Mouse (Mus musculus) forebrain, embryonic 16.5 days (tissue): Measurements from ENCODE around the gene Gm11111. TPM values are rescaled to one million over a fixed set of nuclear protein-coding genes. Genes with fewer than 3 reads are reported as not detected.

Experiments used
- ATAC-seq: fragments of 200-750 bp; cut with Nextera tagmentation; 2 replicates; pipeline ENCODE4 v1.8.0; 2017; ENCODE audit warnings: mild to moderate bottlenecking, moderate library complexity
- H3K27ac ChIP-seq: fragments of 300-500 bp; sonication (generic); 2 replicates; pipeline ENCODE4 v1.5.1; 2014; ENCODE audit warnings: low read length, control low read depth
- H3K27me3 ChIP-seq: fragments of 300-500 bp; sonication (generic); replicated peaks from 2 replicates; pipeline ENCODE4 v1.6.1; 2014; ENCODE audit warnings: low read length; ENCODE audit not compliant: control insufficient read depth, insufficient read depth
- H3K36me3 ChIP-seq: fragments of 300-500 bp; sonication (generic); 2 replicates; pipeline ENCODE4 v1.6.1; 2014; ENCODE audit not compliant: control insufficient read depth, insufficient read depth
- H3K4me1 ChIP-seq: fragments of 300-500 bp; sonication (generic); replicated peaks from 2 replicates; pipeline ENCODE4 v1.6.1; 2014; ENCODE audit warnings: low read length; ENCODE audit not compliant: control insufficient read depth, insufficient read depth
- H3K4me2 ChIP-seq: fragments of 300-500 bp; sonication (generic); 2 replicates; pipeline ENCODE4 v1.6.1; 2014; ENCODE audit warnings: mild to moderate bottlenecking, low read length, control low read depth
- H3K4me3 ChIP-seq: fragments of 300-500 bp; sonication (generic); replicated peaks from 2 replicates; pipeline ENCODE4 v1.5.1; 2014; ENCODE audit warnings: mild to moderate bottlenecking, low read length, control low read depth
- H3K9ac ChIP-seq: fragments of 300-500 bp; sonication (generic); replicated peaks from 2 replicates; pipeline ENCODE4 v1.6.1; 2014; ENCODE audit warnings: low read depth, low read length, control low read depth
- H3K9me3 ChIP-seq: fragments of 300-500 bp; sonication (generic); 2 replicates; pipeline ENCODE4 v1.6.1; 2016; ENCODE audit warnings: low read length; ENCODE audit not compliant: control insufficient read depth
- WGBS: fragments of 180-500 bp; shearing (Covaris S2); extraction: QIAGEN DNeasy Blood & Tissue Kit; methylation state at CpG from one replicate; pipeline ENCODE4 v1.1.7; 2014; 5-methylcytosine and 5-hydroxymethylcytosine counted together
- polyA plus RNA-seq: library from polyadenylated mRNA; unstranded; fragments of >200 nt; fragmentation: Nextera tagmentation; extraction: Ambion mirVana; gene quantifications from 2 replicates; pipeline ENCODE4 v1.2.1, GENCODE M21; 2015

The Gm11111 gene
- polyA plus RNA-seq, result not detected in 2 replicates

- no peaks in the 10 kb centered on the region for H3K9me3 ChIP-seq
- no peak within 1 kb of the TSS for H3K27ac ChIP-seq
- H3K27me3 ChIP-seq, result no peaks in the 10 kb centered on the region
- no peaks in the 10 kb centered on the region for H3K4me1 ChIP-seq
- no peak within 1 kb of the TSS for H3K4me3 ChIP-seq
- no peaks in the 10 kb centered on the region for H3K36me3 ChIP-seq
- ATAC-seq, result no peak
- H3K4me2 ChIP-seq, result no peak within 1 kb of the TSS
- no peak within 1 kb of the TSS for H3K9ac ChIP-seq
Observed at GRCm38 (mm10) chr5:98552395-98552794, at the start of gene Gm11111. Gm11111 (plus strand) TSS chr5:98552695.

- ATAC-seq, result no peak
- no peak overlapping the region for H3K4me3 ChIP-seq
- no peaks in the 10 kb centered on the region for H3K9me3 ChIP-seq
- 91% methylated on average over 7 of the region's 7 CpGs for WGBS
- no peak overlapping the region for H3K4me2 ChIP-seq
- H3K36me3 ChIP-seq, result no peaks in the 10 kb centered on the region
- no peak overlapping the region for H3K27ac ChIP-seq
- H3K9ac ChIP-seq, result no peak overlapping the region
- H3K4me1 ChIP-seq, result no peaks in the 10 kb centered on the region
- H3K27me3 ChIP-seq, result no peaks in the 10 kb centered on the region
Observed at GRCm38 (mm10) chr5:98516214-98516613, 36.3 kb upstream of the Gm11111 start.

GRCm38 (mm10) chr5:98520118-98520517, 32.4 kb upstream of the Gm11111 start:
- WGBS, result 86% methylated on average over 2 of the region's 2 CpGs
- H3K27me3 ChIP-seq, result no peaks in the 10 kb centered on the region

GRCm38 (mm10) chr5:98522270-98522977, 30.1 kb upstream of the Gm11111 start:
- H3K27ac ChIP-seq, result no peak overlapping the region
- WGBS, result 94% methylated on average over 7 of the region's 7 CpGs
- no peak for ATAC-seq
- H3K9ac ChIP-seq, result no peak overlapping the region
- no peaks in the 10 kb centered on the region for H3K27me3 ChIP-seq
- H3K36me3 ChIP-seq, result no peaks in the 10 kb centered on the region
- no peak overlapping the region for H3K4me2 ChIP-seq
- H3K9me3 ChIP-seq, result no peaks in the 10 kb centered on the region
- H3K4me3 ChIP-seq, result no peak overlapping the region
- H3K4me1 ChIP-seq, result no peaks in the 10 kb centered on the region

More at GRCm38 (mm10) chr5:98520118-98520517, 32.4 kb upstream of the Gm11111 start:
- Histone ChIP-seq H3K36me3 (no peaks in the 10 kb centered on the region), H3K4me3 (no peak overlapping the region), H3K4me2 (no peak overlapping the region), H3K27ac (no peak overlapping the region), H3K4me1 (no peaks in the 10 kb centered on the region), H3K9ac (no peak overlapping the region), H3K9me3 (no peaks in the 10 kb centered on the region)
- no peak for ATAC-seq

GRCm38 (mm10) chr5:98523050-98523449, 29.4 kb upstream of the Gm11111 start:
- no peak for ATAC-seq
- Histone ChIP-seq H3K9ac (no peak overlapping the region), H3K4me1 (no peaks in the 10 kb centered on the region), H3K27me3 (no peaks in the 10 kb centered on the region), H3K4me3 (no peak overlapping the region), H3K9me3 (no peaks in the 10 kb centered on the region), H3K4me2 (no peak overlapping the region), H3K36me3 (no peaks in the 10 kb centered on the region), H3K27ac (no peak overlapping the region)
- 79% methylated on average over 7 of the region's 7 CpGs for WGBS

GRCm38 (mm10) chr5:98523783-98524182, 28.7 kb upstream of the Gm11111 start:
- no peak for ATAC-seq
- H3K27ac ChIP-seq, result no peak overlapping the region
- 83% methylated on average over 1 of the region's 1 CpGs for WGBS
- H3K36me3 ChIP-seq, result no peaks in the 10 kb centered on the region
- no peaks in the 10 kb centered on the region for H3K9me3 ChIP-seq
- no peaks in the 10 kb centered on the region for H3K4me1 ChIP-seq
- H3K9ac ChIP-seq, result no peak overlapping the region
- H3K4me2 ChIP-seq, result no peak overlapping the region
- no peak overlapping the region for H3K4me3 ChIP-seq
- H3K27me3 ChIP-seq, result no peaks in the 10 kb centered on the region

GRCm38 (mm10) chr5:98541333-98541732, 11.2 kb upstream of the Gm11111 start:
- 94% methylated on average over 1 of the region's 1 CpGs for WGBS
- H3K36me3 ChIP-seq, result no peaks in the 10 kb centered on the region
- ATAC-seq, result no peak

GRCm38 (mm10) chr5:98550285-98550684, 2.2 kb upstream of the Gm11111 start:
- no peak for ATAC-seq
- H3K9me3 ChIP-seq, result no peaks in the 10 kb centered on the region
- H3K27me3 ChIP-seq, result no peaks in the 10 kb centered on the region
- H3K4me2 ChIP-seq, result no peak overlapping the region
- 61% methylated on average over 5 of the region's 5 CpGs for WGBS
- H3K36me3 ChIP-seq, result no peaks in the 10 kb centered on the region
- no peak overlapping the region for H3K4me3 ChIP-seq
- no peaks in the 10 kb centered on the region for H3K4me1 ChIP-seq
- no peak overlapping the region for H3K27ac ChIP-seq
- no peak overlapping the region for H3K9ac ChIP-seq

More at GRCm38 (mm10) chr5:98541333-98541732, 11.2 kb upstream of the Gm11111 start:
- no peak overlapping the region for H3K27ac ChIP-seq
- H3K27me3 ChIP-seq, result no peaks in the 10 kb centered on the region
- no peaks in the 10 kb centered on the region for H3K9me3 ChIP-seq
- H3K9ac ChIP-seq, result no peak overlapping the region
- no peak overlapping the region for H3K4me3 ChIP-seq
- no peaks in the 10 kb centered on the region for H3K4me1 ChIP-seq
- no peak overlapping the region for H3K4me2 ChIP-seq

- Histone ChIP-seq H3K27me3 (no peaks in the 10 kb centered on the region), H3K4me2 (no peak overlapping the region), H3K9ac (no peak overlapping the region), H3K4me3 (no peak overlapping the region), H3K9me3 (no peaks in the 10 kb centered on the region), H3K27ac (no peak overlapping the region), H3K36me3 (no peaks in the 10 kb centered on the region), H3K4me1 (no peaks in the 10 kb centered on the region)
- WGBS, result 84% methylated on average over 1 of the region's 1 CpGs
- no peak for ATAC-seq
Observed at GRCm38 (mm10) chr5:98550873-98551272, 1.6 kb upstream of the Gm11111 start.
